Mouse (Mus musculus) ES-E14 (cell line): ENCODE measurements around the gene 4930415O20Rik.

Experiments used
- CHD2 ChIP-seq: IDR thresholded peaks from 2 replicates; pipeline ENCODE4 v1.6.1; 2014; ENCODE audit warnings: mild to moderate bottlenecking, low read depth, low read length, inconsistent platforms
- HCFC1 ChIP-seq: IDR thresholded peaks from 2 replicates; pipeline ENCODE4 v1.6.1; 2012; ENCODE audit warnings: low read length, inconsistent platforms, borderline replicate concordance; ENCODE audit not compliant: insufficient read depth
- MAFK ChIP-seq: IDR thresholded peaks from 2 replicates; pipeline ENCODE4 v1.6.1; 2014; ENCODE audit warnings: mild to moderate bottlenecking, low read depth, low read length, inconsistent platforms; ENCODE audit not compliant: insufficient read depth
- ZC3H11A ChIP-seq: IDR thresholded peaks from 2 replicates; pipeline ENCODE4 v1.6.1; 2012; ENCODE audit warnings: low read depth, mild to moderate bottlenecking, inconsistent platforms, low read length, borderline replicate concordance
- ZNF384 ChIP-seq: IDR thresholded peaks from 2 replicates; pipeline ENCODE4 v1.6.1; 2012; ENCODE audit warnings: low read depth, low read length, inconsistent platforms

GRCm38 (mm10) chr15:98630540-98630939, 59.7 kb downstream of the 4930415O20Rik start, which contains the start of gene Cacnb3:
- TF ChIP-seq MAFK (no peak), HCFC1 (no peak), ZC3H11A (no peak), ZNF384 (no peak), CHD2 (no peak)
